In the genomic region with DNA sequence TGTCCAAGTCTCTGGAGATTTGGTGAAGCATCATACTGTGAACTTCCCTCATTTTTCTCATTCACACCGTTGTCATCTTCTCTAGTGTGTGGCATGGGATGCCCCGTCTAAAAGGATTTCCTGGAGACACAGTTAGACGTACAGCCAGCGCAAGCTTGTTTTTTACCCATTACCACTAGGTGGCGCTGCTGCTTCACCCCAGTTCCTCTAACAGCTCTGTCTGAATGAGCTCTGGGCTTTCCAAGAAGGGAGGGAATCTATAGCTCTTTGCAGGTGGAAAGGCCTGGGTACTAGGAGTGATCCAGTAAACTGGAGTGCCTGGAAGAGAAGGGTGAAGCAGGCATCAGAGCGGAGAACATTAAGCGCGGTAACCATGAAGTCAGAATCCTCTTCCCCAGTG, we compare ENCODE assay signal across 8 mouse cellular contexts. TPM values are rescaled to one million over a fixed set of nuclear protein-coding genes. Genes with fewer than 3 reads are reported as not detected.
DNase-seq lines count a peak whose midpoint lies in the region; ATAC-seq lines count a peak whose summit lies in the region.

No protein-coding gene starts in this region.

- ATAC-seq in forebrain, embryonic 12.5 days (ENCODE audit: low FRiP score), result peak; percentile 70
- ATAC-seq in megakaryocyte progenitor cell, adult 5-6 weeks (replicated peaks; ENCODE audit: poor library complexity), result peak; percentile 74

- no peaks in the 10 kb centered on the region for H3K27me3 ChIP-seq in forebrain, embryonic 12.5 days

- peak; percentile 52 for DNase-seq in MEL-GATA-1-ER (ENCODE audit: extremely low read depth, low read depth)
- peak; percentile 66 for DNase-seq in c-Kit-negative CD71-positive TER-119-positive erythroid progenitor cells, embryonic 14.5 days (ENCODE audit: low read depth, low spot score)
- peak; percentile 82 for DNase-seq in heart, postnatal 4 days
- DNase-seq in left cerebral cortex, adult 11 months (ENCODE audit: low spot score), result peak; percentile 44
- peak; percentile 82 to 91 for DNase-seq in right cerebral cortex, postnatal 10 days (ENCODE audit: low spot score in 2 of 2)
- DNase-seq in urinary bladder, postnatal 36 days (ENCODE audit: low spot score in 2 of 2), result peak; percentile 60 to 67

- H3K27ac ChIP-seq in forebrain, embryonic 12.5 days, result no peak overlapping the region

- H3K4me1 ChIP-seq in forebrain, embryonic 12.5 days, result peaks cover 7% of the 10 kb centered on the region

- WGBS in forebrain, embryonic 12.5 days, result 27% methylated on average over 8 of the region's 8 CpGs

- H3K36me3 ChIP-seq in forebrain, embryonic 12.5 days (replicated peaks), result peaks cover 36% of the 10 kb centered on the region

- no peak overlapping the region for H3K9ac ChIP-seq in forebrain, embryonic 12.5 days

- H3K4me2 ChIP-seq in forebrain, embryonic 12.5 days, result no peak overlapping the region

- no peak overlapping the region for H3K4me3 ChIP-seq in forebrain, embryonic 12.5 days (replicated peaks)

- no peaks in the 10 kb centered on the region for H3K9me3 ChIP-seq in forebrain, embryonic 12.5 days

RNA-seq across cellular contexts. Expression of a gene that starts 20.9 kb away (rescaled TPM):
- polyA plus RNA-seq in forebrain, embryonic 12.5 days (2016; fragmentation: Nextera tagmentation; extraction: Ambion mirVana), result 134 and 141 TPM in 2 replicates
- 10 to 100 TPM; 72.7 to 73.3 TPM for total RNA-seq in heart, postnatal 4 days (2021)
- 16.3 and 22.2 TPM in 2 replicates for total RNA-seq in megakaryocyte progenitor cell, adult 5-6 weeks (2015)
- 25.8 and 28.1 TPM in 2 replicates for total RNA-seq in megakaryocyte progenitor cell, adult 5-6 weeks (2017)

RNA-seq across cellular contexts. Expression of a gene that starts 33.6 kb away (rescaled TPM):
- 69.1 and 78.0 TPM in 2 replicates for polyA plus RNA-seq in forebrain, embryonic 12.5 days (2016; fragmentation: Nextera tagmentation; extraction: Ambion mirVana)
- 10 to 100 TPM; 39.7 to 45.2 TPM for total RNA-seq in heart, postnatal 4 days (2021)
- 20.3 and 28.4 TPM in 2 replicates for total RNA-seq in megakaryocyte progenitor cell, adult 5-6 weeks (2015)
- 32.5 and 35.8 TPM in 2 replicates for total RNA-seq in megakaryocyte progenitor cell, adult 5-6 weeks (2017)
